Mouse (Mus musculus) neural tube, embryonic 13.5 days (tissue): ENCODE measurements around the gene Rspo1. TPM values are rescaled to one million over a fixed set of nuclear protein-coding genes. Genes with fewer than 3 reads are reported as not detected.

ENCODE experiments used
- ATAC-seq: fragments of 200-750 bp; cut with Nextera tagmentation; 2 replicates; pipeline ENCODE4 v1.8.0; 2017; ENCODE audit warnings: low read depth, mild to moderate bottlenecking, moderate TSS enrichment, moderate library complexity
- H3K27ac ChIP-seq: fragments of 300-500 bp; sonication (generic); replicated peaks from 2 replicates; pipeline ENCODE4 v1.5.1; 2015; ENCODE audit warnings: moderate library complexity, mild to moderate bottlenecking, inconsistent platforms
- H3K27me3 ChIP-seq: fragments of 300-500 bp; sonication (generic); 2 replicates; pipeline ENCODE4 v1.6.1; 2015; ENCODE audit warnings: mild to moderate bottlenecking, inconsistent platforms
- H3K36me3 ChIP-seq: fragments of 300-500 bp; sonication (generic); 2 replicates; pipeline ENCODE4 v1.6.1; 2015; ENCODE audit warnings: mild to moderate bottlenecking, inconsistent platforms
- H3K4me1 ChIP-seq: fragments of 300-500 bp; sonication (generic); replicated peaks from 2 replicates; pipeline ENCODE4 v1.6.1; 2015; ENCODE audit warnings: inconsistent platforms
- H3K4me2 ChIP-seq: fragments of 300-500 bp; sonication (generic); 2 replicates; pipeline ENCODE4 v1.6.1; 2015; ENCODE audit warnings: inconsistent platforms, mild to moderate bottlenecking, moderate library complexity
- H3K4me3 ChIP-seq: fragments of 300-500 bp; sonication (generic); 2 replicates; pipeline ENCODE4 v1.5.1; 2015; ENCODE audit warnings: mild to moderate bottlenecking, inconsistent platforms
- H3K9ac ChIP-seq: fragments of 300-500 bp; sonication (generic); 2 replicates; pipeline ENCODE4 v1.6.1; 2015; ENCODE audit warnings: moderate library complexity, mild to moderate bottlenecking, inconsistent platforms
- H3K9me3 ChIP-seq: fragments of 300-500 bp; sonication (generic); 2 replicates; pipeline ENCODE4 v1.6.1; 2016; ENCODE audit warnings: inconsistent platforms
- WGBS: fragments of 180-500 bp; shearing (Covaris S2); methylation state at CpG from one replicate; pipeline ENCODE4 v1.1.7; 2015; 5-methylcytosine and 5-hydroxymethylcytosine counted together
- polyA plus RNA-seq: library from polyadenylated mRNA; unstranded; fragments of >200 nt; fragmentation: Nextera tagmentation; extraction: Ambion mirVana; gene quantifications from 2 replicates; pipeline ENCODE4 v1.2.1, GENCODE M21; 2015

Gene Rspo1
- polyA plus RNA-seq, 1 experiment from 2014 or later = 1.5 TPM

DNA sequence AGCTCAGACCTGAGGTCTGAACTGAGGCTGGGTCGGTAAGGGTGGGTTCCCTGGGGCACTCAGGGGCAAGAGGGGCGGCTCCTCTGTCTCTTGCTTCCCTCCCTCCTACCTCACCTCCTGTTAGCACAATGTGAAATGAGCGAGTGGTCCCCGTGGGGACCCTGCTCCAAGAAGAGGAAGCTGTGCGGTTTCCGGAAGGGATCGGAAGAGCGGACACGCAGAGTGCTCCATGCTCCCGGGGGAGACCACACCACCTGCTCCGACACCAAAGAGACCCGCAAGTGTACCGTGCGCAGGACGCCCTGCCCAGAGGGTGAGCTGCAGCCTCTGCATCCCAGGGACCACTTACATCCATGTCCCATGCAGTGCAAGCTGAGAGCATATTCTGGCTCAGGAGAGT, 21.2 kb downstream of the Rspo1 start:
- H3K4me2 ChIP-seq = 0 out of 2 replicates have a peak overlapping the region, but pooled peaks have one; percentile 4
- 0 out of 2 replicates have a peak, but pooled peaks cover 3% of the 10 kb centered on the region for H3K4me1 ChIP-seq
- H3K27me3 ChIP-seq = peaks cover 31% of the 10 kb centered on the region
- H3K36me3 ChIP-seq = no peaks in the 10 kb centered on the region
- H3K9me3 ChIP-seq = no peaks in the 10 kb centered on the region
- 42% methylated on average over 15 of the region's 15 CpGs for WGBS
- no peak overlapping the region for H3K9ac ChIP-seq
- H3K4me3 ChIP-seq = no peak overlapping the region
- peak; percentile 19; the same call in 1 of the 2 replicates for ATAC-seq
- no peak overlapping the region for H3K27ac ChIP-seq

DNA sequence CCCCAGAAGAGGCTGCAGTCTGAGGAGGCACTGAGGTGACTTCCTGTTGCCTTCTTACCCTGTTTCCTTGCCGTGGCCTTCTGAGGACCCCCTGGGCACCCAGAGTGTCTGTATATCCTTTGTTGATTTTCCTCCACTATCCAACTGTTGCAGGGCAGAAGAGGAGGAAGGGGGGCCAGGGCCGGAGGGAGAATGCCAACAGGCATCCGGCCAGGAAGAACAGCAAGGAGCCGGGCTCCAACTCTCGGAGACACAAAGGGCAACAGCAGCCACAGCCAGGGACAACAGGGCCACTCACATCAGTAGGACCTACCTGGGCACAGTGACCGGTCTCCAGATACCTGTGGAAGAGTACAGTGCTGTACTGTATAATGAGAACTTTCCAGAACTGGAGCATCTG, 22.0 kb downstream of the Rspo1 start:
- Histone ChIP-seq H3K4me1 (0 out of 2 replicates have a peak, but pooled peaks cover 3% of the 10 kb centered on the region), H3K9me3 (no peaks in the 10 kb centered on the region)

DNA sequence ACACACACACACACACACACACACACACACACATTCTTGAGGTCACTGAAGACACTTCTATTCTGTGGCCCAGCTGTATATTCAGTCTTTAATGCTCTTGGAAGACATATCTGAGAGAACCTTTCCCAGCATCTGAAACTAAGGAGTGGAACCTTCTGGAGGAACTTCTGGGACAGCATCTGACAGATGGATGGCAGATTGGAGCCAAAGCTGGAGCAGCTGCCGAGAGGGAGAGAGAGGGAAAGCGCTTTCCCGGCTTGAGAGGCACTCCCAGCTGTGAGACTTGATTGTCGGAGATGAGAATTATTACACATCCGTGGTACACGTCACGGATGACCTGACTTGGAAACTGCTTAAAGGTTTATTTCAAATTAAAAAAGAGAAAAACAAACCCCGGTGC, 22.5 kb downstream of the Rspo1 start:
- Histone ChIP-seq H3K4me1 (0 out of 2 replicates have a peak, but pooled peaks cover 3% of the 10 kb centered on the region), H3K4me2 (no peak overlapping the region), H3K27ac (no peak overlapping the region), H3K36me3 (no peaks in the 10 kb centered on the region), H3K9ac (no peak overlapping the region), H3K4me3 (no peak overlapping the region), H3K27me3 (peaks cover 34% of the 10 kb centered on the region), H3K9me3 (no peaks in the 10 kb centered on the region)
- WGBS = 60% methylated on average over 8 of the region's 8 CpGs
- ATAC-seq = no peak

More for the DNA sequence above, 22.0 kb downstream of the Rspo1 start:
- Histone ChIP-seq H3K36me3 (no peaks in the 10 kb centered on the region), H3K4me2 (no peak overlapping the region), H3K27me3 (peaks cover 31% of the 10 kb centered on the region), H3K4me3 (no peak overlapping the region), H3K27ac (no peak overlapping the region), H3K9ac (no peak overlapping the region)
- ATAC-seq = no peak
- WGBS = 65% methylated on average over 6 of the region's 6 CpGs

DNA sequence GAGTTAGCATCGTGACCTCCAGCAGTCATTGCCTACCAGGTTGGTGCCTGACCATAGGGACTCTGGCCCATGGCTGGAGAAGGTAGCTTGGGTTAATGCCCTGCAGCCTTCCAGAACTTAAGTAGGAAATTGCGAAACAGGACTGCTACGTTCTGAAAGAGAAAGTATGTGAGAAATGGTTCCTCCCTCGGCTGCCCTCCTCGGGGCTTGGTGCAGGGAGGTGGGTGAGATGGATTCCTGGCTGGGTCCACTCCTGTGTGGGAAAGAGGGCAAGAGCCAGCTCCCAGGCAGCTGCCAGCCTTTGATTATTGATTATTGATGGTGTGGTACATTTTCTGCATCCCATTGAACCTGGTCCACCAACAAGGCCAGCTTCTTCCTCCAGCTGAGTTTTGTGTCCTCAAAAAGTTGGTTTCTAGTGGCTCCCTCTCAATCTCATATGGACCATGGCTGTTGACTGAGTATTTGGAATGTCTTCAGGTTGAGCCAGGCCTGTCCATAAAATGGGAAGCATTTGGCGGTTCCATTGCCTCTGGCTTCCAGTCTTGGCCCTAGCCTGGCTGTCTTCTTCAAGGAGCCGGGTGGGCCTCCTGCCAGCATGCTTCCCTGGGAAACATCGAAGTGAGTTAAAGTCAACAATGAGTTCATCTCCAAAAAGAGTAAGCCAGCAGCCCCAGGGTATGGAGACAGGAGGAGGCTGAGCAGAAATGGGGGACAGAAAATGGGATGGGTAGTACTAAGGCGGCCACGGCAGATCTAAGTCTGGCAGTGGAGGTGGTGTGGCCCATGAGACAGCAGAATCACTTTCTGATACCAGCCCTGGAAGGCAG, 29.8 kb downstream of the Rspo1 start, which contains the start of gene Gnl2:
Gene Gnl2 (plus strand): TSS at position 780 of the 830 bp plus-strand sequence.
- Histone ChIP-seq H3K27me3 (peaks cover 4% of the 10 kb centered on the region), H3K9ac (no peak within 1 kb of the TSS), H3K4me3 (no peak within 1 kb of the TSS), H3K36me3 (no peaks in the 10 kb centered on the region), H3K4me1 (no peaks in the 10 kb centered on the region), H3K9me3 (no peaks in the 10 kb centered on the region), H3K27ac (no peak within 1 kb of the TSS), H3K4me2 (no peak within 1 kb of the TSS)
- ATAC-seq = no peak
- WGBS = 88% methylated on average over 10 of the region's 10 CpGs

DNA sequence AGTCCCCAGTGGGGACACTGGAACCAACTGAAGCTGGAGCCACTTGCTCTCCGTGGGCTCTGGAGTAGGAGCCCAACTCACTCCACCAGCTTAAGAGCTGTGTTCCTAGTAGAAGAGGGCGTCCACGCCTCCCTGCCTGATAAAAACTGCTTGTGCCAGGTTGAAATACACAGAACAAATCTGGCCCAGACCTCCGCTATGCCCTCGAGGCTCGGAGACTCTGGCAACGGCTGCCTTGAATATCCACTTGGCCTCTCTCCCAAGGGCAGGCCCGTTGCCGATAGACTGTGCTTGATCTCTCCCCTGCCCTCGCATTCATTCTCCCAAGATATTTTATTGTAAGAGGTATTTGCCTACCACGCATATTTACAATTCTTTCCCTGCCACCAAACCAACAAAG, 31.2 kb downstream of the Rspo1 start:
- no peaks in the 10 kb centered on the region for H3K9me3 ChIP-seq
- no peak overlapping the region for H3K4me2 ChIP-seq
- H3K4me1 ChIP-seq = no peaks in the 10 kb centered on the region
- H3K4me3 ChIP-seq = no peak overlapping the region
- H3K36me3 ChIP-seq = no peaks in the 10 kb centered on the region
- H3K9ac ChIP-seq = no peak overlapping the region
- ATAC-seq = no peak
- no peak overlapping the region for H3K27ac ChIP-seq
- 84% methylated on average over 11 of the region's 11 CpGs for WGBS
- peaks cover 4% of the 10 kb centered on the region for H3K27me3 ChIP-seq

DNA sequence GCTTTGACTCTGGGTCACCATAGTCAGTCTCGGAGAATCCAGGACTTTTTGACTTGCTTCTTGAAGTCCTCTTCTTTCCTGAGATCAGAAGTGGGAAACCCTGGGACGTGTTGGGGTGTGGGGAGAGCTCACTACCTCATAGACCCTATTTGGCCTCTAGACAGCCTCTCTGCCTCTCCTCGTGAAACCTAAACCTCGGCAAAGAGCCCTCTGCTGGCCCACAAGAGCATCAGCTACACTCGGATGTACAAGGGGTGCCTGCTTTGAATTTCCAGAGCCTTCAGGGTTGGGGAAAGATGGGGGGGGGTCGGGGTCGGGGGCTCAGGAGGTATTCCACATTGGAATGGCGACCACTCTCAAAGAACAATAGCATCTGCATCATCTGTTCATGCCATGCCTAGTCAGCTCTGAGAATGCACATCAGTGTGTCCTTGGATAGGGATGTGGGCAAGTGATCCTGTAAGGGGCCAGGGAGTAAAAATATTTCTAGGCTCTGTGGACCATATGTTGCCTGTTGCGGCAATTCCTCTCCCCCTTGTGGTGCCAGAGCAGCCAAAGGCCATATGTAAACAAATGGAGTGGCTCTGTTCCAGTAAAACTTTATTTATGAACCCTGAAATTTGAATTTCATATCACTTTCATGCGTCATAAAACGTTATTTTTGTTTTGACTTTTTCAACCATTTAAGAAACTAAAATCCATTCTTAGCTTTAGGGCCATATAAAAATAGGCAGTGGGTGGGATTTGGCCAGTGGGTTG, 34.7 kb downstream of the Rspo1 start:
- no peak for ATAC-seq
- 34% methylated on average over 11 of the region's 11 CpGs for WGBS
- H3K27me3 ChIP-seq = peaks cover 13% of the 10 kb centered on the region; the same call in 1 of the 2 replicates
- no peak overlapping the region for H3K4me2 ChIP-seq
- H3K9ac ChIP-seq = no peak overlapping the region
- H3K9me3 ChIP-seq = no peaks in the 10 kb centered on the region
- H3K4me3 ChIP-seq = no peak overlapping the region
- no peak overlapping the region for H3K27ac ChIP-seq
- H3K36me3 ChIP-seq = no peaks in the 10 kb centered on the region
- H3K4me1 ChIP-seq = no peaks in the 10 kb centered on the region

DNA sequence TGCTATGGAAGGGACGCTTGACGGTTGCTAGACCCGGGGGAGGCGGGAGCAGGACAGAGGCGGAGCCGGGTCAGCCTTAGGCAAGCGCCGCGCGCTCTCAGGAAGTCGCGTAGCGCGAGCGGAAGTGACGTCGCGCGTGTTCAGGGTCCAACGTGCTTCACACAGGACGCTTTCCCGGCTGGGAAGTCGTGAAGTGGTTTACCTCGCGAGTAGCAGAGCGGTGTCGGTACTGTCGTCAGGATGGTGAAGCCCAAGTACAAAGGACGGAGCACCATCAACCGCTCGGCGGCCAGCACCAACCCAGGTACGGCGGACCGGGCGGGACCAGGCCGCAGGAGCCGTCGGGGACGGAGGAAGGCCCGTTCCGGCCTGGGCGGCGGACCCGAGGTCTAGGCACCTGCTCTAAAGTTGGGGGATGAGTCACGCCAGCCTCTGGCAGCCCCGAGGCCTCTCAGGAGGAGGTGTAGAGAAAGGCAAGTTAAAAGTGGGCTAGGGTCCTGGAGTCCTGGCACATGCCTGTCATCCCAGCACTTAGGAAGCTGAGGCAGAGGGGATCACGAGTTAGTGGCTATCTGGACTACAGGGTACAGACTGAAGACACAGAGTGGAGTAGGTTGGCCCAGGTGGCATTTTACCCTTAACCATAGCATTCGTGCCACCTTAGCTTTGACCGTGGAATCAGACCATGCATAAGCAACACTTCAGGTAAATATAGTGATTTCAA, 43.8 kb downstream of the Rspo1 start:
- ATAC-seq = peak; percentile 98
- Histone ChIP-seq H3K27me3 (peaks cover 16% of the 10 kb centered on the region; the same call in 1 of the 2 replicates), H3K9ac (peak overlapping the region; percentile 94), H3K9me3 (no peaks in the 10 kb centered on the region), H3K4me2 (peak overlapping the region; percentile 97), H3K4me3 (peak overlapping the region; percentile 98), H3K4me1 (peaks cover 32% of the 10 kb centered on the region), H3K27ac (peak overlapping the region; percentile 59), H3K36me3 (peaks cover 9% of the 10 kb centered on the region)
- WGBS = under 1% methylated on average over 50 of the region's 50 CpGs

DNA sequence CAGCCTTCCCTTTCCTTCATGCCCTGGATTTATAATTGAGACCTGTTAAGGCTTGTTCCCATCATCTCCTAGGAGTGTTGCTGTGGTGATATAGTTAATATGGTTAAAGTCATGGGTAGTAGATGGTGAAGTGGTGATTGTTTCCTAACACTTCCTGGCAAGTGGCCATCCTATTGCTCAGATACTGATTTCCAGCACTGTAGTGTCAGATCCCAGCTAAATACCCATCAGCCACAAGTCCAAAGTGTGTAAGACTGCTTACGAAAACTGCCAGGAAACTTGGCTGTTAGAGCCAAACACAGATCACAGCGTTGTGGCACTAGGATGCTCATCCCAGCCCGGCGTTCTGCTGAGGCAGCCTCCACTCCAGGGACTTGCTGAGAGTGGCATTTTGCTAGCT, 48.1 kb downstream of the Rspo1 start:
- WGBS = 88% methylated on average over 4 of the region's 4 CpGs
- H3K36me3 ChIP-seq = peaks cover 39% of the 10 kb centered on the region
- H3K4me3 ChIP-seq = no peak overlapping the region
- ATAC-seq = no peak
- no peaks in the 10 kb centered on the region for H3K27me3 ChIP-seq
- H3K9me3 ChIP-seq = no peaks in the 10 kb centered on the region
- peaks cover 30% of the 10 kb centered on the region for H3K4me1 ChIP-seq
- H3K9ac ChIP-seq = no peak overlapping the region
- no peak overlapping the region for H3K4me2 ChIP-seq
- H3K27ac ChIP-seq = no peak overlapping the region

DNA sequence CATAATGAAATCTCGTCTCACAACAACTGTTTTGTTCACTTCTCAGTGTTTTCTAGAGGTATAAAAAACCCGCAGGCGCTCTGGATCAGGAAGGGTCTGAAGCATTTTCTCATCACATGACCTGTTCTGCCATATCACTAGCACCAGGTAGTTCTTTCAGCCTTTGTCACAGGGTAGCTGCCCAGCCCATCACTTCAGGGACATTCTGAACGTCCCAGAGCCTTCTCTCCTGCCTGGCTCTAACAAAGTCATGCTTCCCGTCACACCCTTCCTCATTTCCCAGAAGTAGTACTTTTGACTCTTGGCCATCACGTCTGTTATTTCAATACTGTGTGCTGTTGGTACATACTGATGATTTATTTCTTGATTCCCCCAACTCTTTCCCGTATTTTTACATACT, 58.2 kb downstream of the Rspo1 start:
- WGBS = 88% methylated on average over 7 of the region's 7 CpGs
- Histone ChIP-seq H3K4me3 (no peak overlapping the region), H3K9me3 (no peaks in the 10 kb centered on the region), H3K9ac (no peak overlapping the region), H3K27ac (no peak overlapping the region), H3K4me2 (no peak overlapping the region), H3K36me3 (peaks cover 96% of the 10 kb centered on the region), H3K4me1 (no peaks in the 10 kb centered on the region), H3K27me3 (no peaks in the 10 kb centered on the region)
- no peak for ATAC-seq

DNA sequence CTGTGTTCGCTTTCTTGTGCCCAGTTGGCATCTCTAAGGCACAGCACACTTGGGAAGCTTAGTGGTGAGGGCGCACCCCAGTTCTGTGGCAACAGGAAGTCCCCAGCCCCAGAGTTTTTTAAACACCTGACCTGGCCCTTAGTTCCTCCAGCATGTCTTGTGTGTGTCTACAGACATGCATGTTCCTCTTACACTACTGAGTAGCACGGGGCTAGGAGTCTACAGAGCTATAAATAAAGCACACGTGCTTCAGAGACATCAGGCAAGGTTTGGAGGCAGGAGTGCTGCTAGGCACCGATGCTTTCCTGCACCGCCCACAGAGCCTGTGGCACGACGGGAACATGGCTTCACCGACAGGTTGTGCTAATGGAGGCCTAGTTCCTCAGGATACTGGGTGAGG, 69.2 kb downstream of the Rspo1 start:
- H3K27me3 ChIP-seq = no peaks in the 10 kb centered on the region
- no peak overlapping the region for H3K9ac ChIP-seq
- 90% methylated on average over 9 of the region's 9 CpGs for WGBS
- no peaks in the 10 kb centered on the region for H3K9me3 ChIP-seq
- H3K4me3 ChIP-seq = no peak overlapping the region
- peaks cover 61% of the 10 kb centered on the region for H3K36me3 ChIP-seq
- H3K27ac ChIP-seq = no peak overlapping the region
- no peak overlapping the region for H3K4me2 ChIP-seq
- no peaks in the 10 kb centered on the region; the same call in 1 of the 2 replicates for H3K4me1 ChIP-seq
- no peak for ATAC-seq

DNA sequence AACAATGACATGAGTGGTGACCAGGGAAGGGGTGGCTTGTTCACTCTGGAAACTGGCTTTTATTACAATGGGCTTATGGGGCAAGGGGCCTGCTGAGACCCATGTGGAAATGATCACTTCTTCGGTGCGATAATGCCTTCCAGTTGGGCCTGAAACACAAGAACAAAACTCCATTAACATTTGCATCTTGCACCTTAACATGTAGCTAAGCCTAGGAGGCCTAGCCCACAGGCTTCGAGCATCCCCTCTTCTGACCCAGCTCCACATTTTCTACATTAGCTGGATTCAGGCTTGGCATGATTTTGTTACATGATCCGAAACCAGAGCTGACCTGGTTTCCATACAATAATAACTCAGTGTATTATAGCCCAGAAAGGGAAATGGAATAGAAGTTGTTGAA, 70.2 kb downstream of the Rspo1 start:
- no peak for ATAC-seq

More for the DNA sequence above, 70.2 kb downstream of the Rspo1 start:
- Histone ChIP-seq H3K27me3 (no peaks in the 10 kb centered on the region), H3K9ac (no peak overlapping the region), H3K27ac (no peak overlapping the region), H3K9me3 (no peaks in the 10 kb centered on the region), H3K36me3 (peaks cover 50% of the 10 kb centered on the region), H3K4me3 (no peak overlapping the region), H3K4me2 (no peak overlapping the region), H3K4me1 (no peaks in the 10 kb centered on the region; the same call in 1 of the 2 replicates)
- 89% methylated on average over 4 of the region's 4 CpGs for WGBS
